Mouse (Mus musculus): ENCODE results near the gene Srsf3. TPM values are rescaled to one million over a fixed set of nuclear protein-coding genes. Genes with fewer than 3 reads are reported as not detected.

Srsf3 gene
- polyA plus RNA-seq, 1 experiment from 2014 or later = 884 TPM

Other genes starting within 250 kb of the Srsf3 start
- 8.9 and 12.0 TPM in 2 replicates for gene Brpf3, start 231.5 kb upstream of the Srsf3 start, polyA plus RNA-seq (2016; fragmentation: Nextera tagmentation; extraction: Ambion mirVana)
- gene Pnpla1, start 174.2 kb upstream of the Srsf3 start, polyA plus RNA-seq (2016; fragmentation: Nextera tagmentation; extraction: Ambion mirVana) = not detected in 2 replicates
- gene 4930539E08Rik, start 117.3 kb upstream of the Srsf3 start, polyA plus RNA-seq (2016; fragmentation: Nextera tagmentation; extraction: Ambion mirVana) = 0.02 and 0.11 TPM in 2 replicates
- not detected in 2 replicates for gene Pxt1, start 88.8 kb upstream of the Srsf3 start, polyA plus RNA-seq (2016; fragmentation: Nextera tagmentation; extraction: Ambion mirVana)
- 111 and 113 TPM in 2 replicates for gene Kctd20, start 80.7 kb upstream of the Srsf3 start, polyA plus RNA-seq (2016; fragmentation: Nextera tagmentation; extraction: Ambion mirVana)
- gene Stk38, start 24.6 kb upstream of the Srsf3 start, polyA plus RNA-seq (2016; fragmentation: Nextera tagmentation; extraction: Ambion mirVana) = 117 and 119 TPM in 2 replicates
- 14.0 and 16.8 TPM in 2 replicates for gene Cdkn1a, start 58.3 kb downstream of the Srsf3 start, polyA plus RNA-seq (2016; fragmentation: Nextera tagmentation; extraction: Ambion mirVana)
- 0.20 and 0.25 TPM in 2 replicates for gene Rab44, start 81.5 kb downstream of the Srsf3 start, polyA plus RNA-seq (2016; fragmentation: Nextera tagmentation; extraction: Ambion mirVana)
- 5.3 and 6.2 TPM in 2 replicates for gene Cpne5, start 205.5 kb downstream of the Srsf3 start, polyA plus RNA-seq (2016; fragmentation: Nextera tagmentation; extraction: Ambion mirVana)
- 230 and 235 TPM in 2 replicates for gene Ppil1, start 231.6 kb downstream of the Srsf3 start, polyA plus RNA-seq (2016; fragmentation: Nextera tagmentation; extraction: Ambion mirVana)
- 54.6 and 56.6 TPM in 2 replicates for gene BC004004, start 236.2 kb downstream of the Srsf3 start, polyA plus RNA-seq (2016; fragmentation: Nextera tagmentation; extraction: Ambion mirVana)

All from forebrain, embryonic 10.5 days (tissue).